Mouse (Mus musculus) brain, embryonic 18.5 days (tissue): ENCODE data around the gene Pld1.

ENCODE experiments used
- DNase-seq: peaks from one replicate; pipeline ENCODE4 v3.0.0-alpha.2; 2012; ENCODE audit warnings: low read depth, low spot score

The Pld1 gene

DNA sequence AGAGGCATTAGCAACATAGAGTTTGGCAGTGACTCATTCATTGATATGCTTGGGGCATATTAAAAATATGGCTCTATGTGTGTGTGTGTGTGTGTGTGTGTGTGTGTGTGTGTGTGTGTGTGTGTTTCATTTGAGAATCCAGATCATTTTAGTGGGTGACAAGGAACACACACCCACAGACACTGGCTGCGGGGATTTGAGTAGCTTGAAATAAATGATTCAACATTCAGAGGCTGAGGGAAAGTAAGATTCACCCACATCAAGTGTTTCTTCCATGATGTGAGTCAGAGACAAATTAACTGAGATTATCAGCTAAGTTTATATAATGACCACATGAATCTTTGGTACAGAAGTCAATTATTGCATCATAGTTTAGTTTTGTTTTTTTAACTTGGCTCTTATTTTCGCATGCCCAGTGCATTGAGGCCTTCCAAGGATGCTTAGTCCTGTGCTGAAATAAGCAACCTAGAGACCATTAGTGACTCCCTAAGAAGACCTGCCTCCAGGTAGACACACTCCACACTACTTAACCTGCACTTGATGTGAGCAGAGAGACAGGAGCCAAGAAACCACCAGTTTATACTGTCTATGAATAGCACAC is 211.3 kb downstream of the Pld1 start:
- no peak for DNase-seq

- DNase-seq, result no peak
Measured at GRCm38 (mm10) chr3:28158006-28158405, 219.5 kb downstream of the Pld1 start.

DNA sequence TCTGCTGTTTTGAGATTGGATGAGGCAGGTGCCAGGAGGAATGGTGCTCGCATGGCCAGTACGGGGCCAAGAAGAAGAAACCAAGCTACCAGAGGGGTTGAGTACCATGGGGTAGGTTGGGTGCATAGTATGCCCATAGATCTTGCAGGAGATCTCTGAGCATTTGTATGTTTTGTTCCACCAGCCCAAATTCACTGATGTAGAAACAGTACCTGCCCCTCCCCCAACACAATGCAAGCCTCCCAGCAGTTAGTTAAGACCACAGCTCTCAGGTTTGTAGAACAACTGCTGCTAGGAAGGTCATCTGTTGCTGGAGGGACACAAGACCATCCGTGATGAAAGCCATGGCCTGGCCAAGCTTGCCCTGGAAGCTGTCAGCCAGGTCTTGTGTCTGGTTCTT is 220.4 kb downstream of the Pld1 start:
- no peak for DNase-seq

DNA sequence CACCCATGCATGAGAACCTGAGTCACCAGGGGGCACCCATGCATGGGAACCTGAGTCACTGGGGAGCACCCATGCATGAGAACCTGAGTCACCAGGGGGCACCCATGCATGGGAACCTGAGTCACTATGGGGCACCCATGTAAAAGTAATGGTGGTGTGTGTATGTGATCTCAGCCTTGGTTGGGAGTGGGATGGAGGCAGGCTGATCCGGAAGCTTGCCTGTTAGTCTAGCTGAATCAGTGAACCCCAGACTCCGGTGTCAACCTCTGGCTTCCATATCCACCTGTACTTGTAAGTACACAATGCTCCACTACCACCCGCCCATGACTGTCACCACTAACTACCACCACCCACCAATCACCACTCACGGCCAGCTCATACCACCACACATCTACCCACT is 223.9 kb downstream of the Pld1 start:
- no peak for DNase-seq

DNA sequence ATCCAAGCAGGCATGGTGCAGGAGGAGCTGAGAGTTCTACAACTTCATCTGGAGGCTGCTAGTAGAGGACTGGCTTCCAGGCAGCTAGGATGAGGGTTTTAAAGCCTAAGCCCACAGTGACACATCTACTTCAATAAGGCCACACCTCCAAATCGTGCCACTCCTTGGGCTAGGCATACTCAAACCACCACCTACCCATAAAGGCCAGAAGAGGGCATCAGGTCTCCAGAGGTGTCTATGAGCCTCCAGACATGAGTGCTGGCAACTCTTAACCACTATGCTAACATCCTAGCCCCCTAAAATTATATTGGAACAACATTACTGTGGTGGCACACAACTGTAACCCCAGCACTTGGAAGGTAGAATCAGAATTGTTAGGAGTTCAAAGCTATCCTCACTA is 226.2 kb downstream of the Pld1 start:
- no peak for DNase-seq

DNA sequence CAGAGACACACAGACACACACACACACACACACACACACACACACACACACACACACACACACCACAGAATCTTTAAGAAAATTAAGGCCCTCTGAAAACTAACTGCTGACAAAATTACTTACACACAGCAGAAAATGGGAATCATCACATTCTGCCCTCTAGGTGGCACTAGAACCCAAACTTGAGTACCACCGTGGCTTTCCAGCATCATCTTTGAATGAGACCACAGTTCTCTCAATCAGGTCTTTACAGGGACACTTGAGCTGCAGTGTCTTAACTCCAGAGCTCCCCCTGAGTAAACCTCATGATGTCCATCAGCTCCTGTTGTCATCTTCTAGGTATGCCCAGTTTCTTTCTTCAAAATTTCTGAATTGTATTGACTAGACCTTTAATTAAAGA is 227.1 kb downstream of the Pld1 start:
- DNase-seq, result peak; percentile 66

GRCm38 (mm10) chr3:28167796-28168505 is 229.5 kb downstream of the Pld1 start:
- no peak for DNase-seq

DNA sequence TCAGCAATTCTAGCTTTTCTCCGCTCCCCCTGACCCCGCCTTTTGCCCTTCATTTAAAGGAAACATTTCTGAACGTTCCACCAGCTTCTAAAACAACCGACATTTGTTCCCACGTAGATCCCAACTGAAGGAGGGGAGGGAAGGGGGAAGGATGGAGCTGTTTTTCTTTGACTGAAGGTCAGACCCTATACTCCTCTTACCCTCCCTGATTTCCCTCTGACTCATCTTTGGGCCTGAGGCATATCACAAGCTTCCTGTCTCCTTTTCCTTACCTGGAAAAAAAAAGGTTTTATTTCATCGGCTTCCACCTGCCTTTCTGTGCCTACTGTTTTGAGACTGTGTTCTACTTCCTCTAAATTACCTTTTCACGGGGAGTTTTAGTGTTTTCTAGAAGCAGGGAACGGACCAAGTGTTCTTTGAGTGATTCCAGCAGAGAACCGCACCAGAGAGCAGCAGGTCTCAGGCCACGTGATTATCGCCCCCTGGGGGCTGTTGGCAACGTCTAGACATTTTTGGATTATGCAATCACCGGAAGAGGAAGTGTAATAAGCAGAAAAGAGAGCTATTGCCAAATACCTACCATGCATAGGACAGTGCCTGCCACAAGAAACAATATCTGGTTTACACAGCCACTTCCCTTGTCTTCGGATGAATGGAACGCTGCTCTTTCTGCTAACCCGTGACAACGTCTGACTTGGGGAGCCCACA is 232.6 kb downstream of the Pld1 start:
- DNase-seq, result no peak

- DNase-seq, result peak; percentile 88
Measured at GRCm38 (mm10) chr3:28175997-28176967, 237.8 kb downstream of the Pld1 start.

DNA sequence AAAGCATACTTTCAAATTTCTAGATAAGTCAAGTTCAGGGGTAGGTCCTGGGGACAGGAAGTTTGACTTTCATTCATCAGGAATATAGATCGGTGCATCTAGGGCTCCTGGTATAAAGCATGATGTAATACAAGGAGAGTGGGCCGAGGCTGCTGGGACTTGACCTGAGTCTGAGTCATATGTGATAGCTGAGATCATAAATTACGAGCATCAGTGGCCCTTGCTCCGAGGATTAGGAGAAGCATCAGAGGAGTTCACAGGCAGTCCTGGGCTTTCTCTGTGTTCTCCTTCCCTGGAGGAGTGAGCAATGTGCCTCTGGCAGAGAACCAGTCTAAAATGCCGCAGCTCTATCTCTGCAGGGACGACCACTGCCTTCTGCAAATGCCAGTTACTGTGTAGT is 239.8 kb downstream of the Pld1 start:
- DNase-seq, result no peak
